In the genomic region with DNA sequence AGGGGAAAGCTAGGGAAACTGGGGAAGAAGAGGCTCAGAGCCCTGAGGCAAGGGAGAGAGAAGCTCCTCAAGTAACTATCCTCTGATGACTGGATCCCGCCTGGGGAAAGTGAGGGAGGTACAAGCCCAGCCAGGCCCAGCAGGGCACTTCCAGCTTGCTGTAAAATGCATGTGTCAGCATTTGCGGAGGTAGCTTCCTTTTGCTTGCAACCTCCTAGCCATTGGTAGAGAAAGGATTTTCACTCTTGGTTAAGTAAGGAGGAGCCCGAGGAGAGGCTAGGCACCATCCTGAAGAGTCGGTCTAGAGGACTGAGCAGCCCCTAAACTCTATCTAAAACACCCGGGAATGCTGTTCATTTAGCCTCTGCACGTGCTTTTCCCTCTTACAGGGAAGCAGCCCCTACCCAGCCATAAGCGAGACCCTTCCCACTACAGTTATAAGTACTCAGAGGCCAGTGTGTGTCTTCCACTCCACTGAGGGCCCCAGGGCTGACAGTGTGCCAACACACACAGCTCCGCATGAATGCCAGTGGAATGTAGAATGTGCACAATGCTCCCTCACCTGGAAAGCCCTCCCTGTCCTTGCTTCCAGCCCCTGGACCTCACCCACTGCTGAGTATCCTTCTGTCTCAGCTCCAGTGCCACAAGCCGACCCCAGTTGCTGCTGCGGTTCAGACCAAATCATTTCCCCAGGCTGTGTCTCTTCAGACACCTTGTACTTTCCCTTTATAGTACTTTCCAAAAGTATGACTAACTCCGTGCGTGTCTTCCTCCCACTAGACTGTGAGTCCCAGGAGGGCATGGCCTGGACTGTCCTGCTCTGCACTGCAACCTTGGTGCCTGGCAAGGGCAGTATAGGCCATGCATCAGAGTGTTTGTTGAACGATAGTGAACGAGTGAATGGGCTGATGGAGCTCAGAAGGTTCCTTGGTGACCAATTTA, we compare ENCODE assay signal across 10 mouse cellular contexts.
A peak's percentile ranks its signal among the peaks of the same experiment; 100 is the strongest.
DNase-seq lines count a peak whose midpoint lies in the region; ATAC-seq lines count a peak whose summit lies in the region.
"Had no signal": no experiment of that assay in that cellular context is flagged by ENCODE, and none has a peak within 500 bp of the region (broad histone marks: within the 10 kb centered on the region; RNA-seq: fewer than 3 reads in every experiment).

No protein-coding gene starts in this region.

- H3K27me3 ChIP-seq in forebrain, embryonic 14.5 days (replicated peaks; ENCODE audit: control insufficient read depth, insufficient read depth, low read length): no peaks in the 10 kb centered on the region
- no peaks in the 10 kb centered on the region for H3K27me3 ChIP-seq in forebrain, embryonic 16.5 days (replicated peaks; ENCODE audit: control insufficient read depth, insufficient read depth, low read length)
- no peaks in the 10 kb centered on the region for H3K27me3 ChIP-seq in midbrain, embryonic 12.5 days
- no peaks in the 10 kb centered on the region for H3K27me3 ChIP-seq in intestine, embryonic 16.5 days (replicated peaks; ENCODE audit: control insufficient read depth, insufficient read depth, low read length)
- H3K27me3 ChIP-seq: embryonic facial prominence, embryonic 12.5 days had no signal

- H3K4me3 ChIP-seq in forebrain, embryonic 14.5 days (ENCODE audit: low read depth, low read length): no peak overlapping the region
- no peak overlapping the region for H3K4me3 ChIP-seq in forebrain, embryonic 16.5 days (replicated peaks; ENCODE audit: low read length)
- H3K4me3 ChIP-seq in midbrain, embryonic 12.5 days: no peak overlapping the region
- no peak overlapping the region for H3K4me3 ChIP-seq in intestine, embryonic 16.5 days (ENCODE audit: low read length)
- H3K4me3 ChIP-seq: embryonic facial prominence, embryonic 12.5 days had no signal

- peaks cover 6% of the 10 kb centered on the region for H3K4me1 ChIP-seq in forebrain, embryonic 14.5 days (ENCODE audit: control insufficient read depth, insufficient read depth, low read length)
- peaks cover 7% of the 10 kb centered on the region; the same call in 1 of the 2 replicates for H3K4me1 ChIP-seq in forebrain, embryonic 16.5 days (replicated peaks; ENCODE audit: control insufficient read depth, insufficient read depth, low read length)
- H3K4me1 ChIP-seq in midbrain, embryonic 12.5 days: peaks cover 16% of the 10 kb centered on the region
- H3K4me1 ChIP-seq in intestine, embryonic 16.5 days (ENCODE audit: control insufficient read depth, insufficient read depth, low read length): no peaks in the 10 kb centered on the region

- H3K9ac ChIP-seq in forebrain, embryonic 14.5 days (ENCODE audit: low read length): no peak overlapping the region
- no peak overlapping the region for H3K9ac ChIP-seq in forebrain, embryonic 16.5 days (replicated peaks; ENCODE audit: low read depth, low read length)
- H3K9ac ChIP-seq in midbrain, embryonic 12.5 days (replicated peaks): no peak overlapping the region
- no peak overlapping the region for H3K9ac ChIP-seq in intestine, embryonic 16.5 days (ENCODE audit: low read depth, low read length)
- H3K9ac ChIP-seq: embryonic facial prominence, embryonic 12.5 days had no signal

- no peaks in the 10 kb centered on the region for H3K36me3 ChIP-seq in forebrain, embryonic 14.5 days (ENCODE audit: control insufficient read depth, insufficient read depth, low read length)
- H3K36me3 ChIP-seq in forebrain, embryonic 16.5 days (ENCODE audit: control insufficient read depth, insufficient read depth): no peaks in the 10 kb centered on the region
- no peaks in the 10 kb centered on the region for H3K36me3 ChIP-seq in midbrain, embryonic 12.5 days
- no peaks in the 10 kb centered on the region for H3K36me3 ChIP-seq in intestine, embryonic 16.5 days (ENCODE audit: control insufficient read depth, insufficient read depth, low read length)
- H3K36me3 ChIP-seq: embryonic facial prominence, embryonic 12.5 days had no signal

- no peak overlapping the region; the same call in 1 of the 2 replicates for H3K27ac ChIP-seq in forebrain, embryonic 14.5 days (ENCODE audit: low read depth, low read length)
- no peak overlapping the region for H3K27ac ChIP-seq in forebrain, embryonic 16.5 days (ENCODE audit: low read length)
- peak overlapping the region; percentile 43; the same call in 1 of the 2 replicates for H3K27ac ChIP-seq in midbrain, embryonic 12.5 days (replicated peaks)
- H3K27ac ChIP-seq in intestine, embryonic 16.5 days (ENCODE audit: low read length): no peak overlapping the region
- H3K27ac ChIP-seq: embryonic facial prominence, embryonic 12.5 days had no signal

- no peak for ATAC-seq in forebrain, embryonic 14.5 days
- ATAC-seq in forebrain, embryonic 16.5 days: no peak
- peak; percentile 38; the same call in 1 of the 2 replicates for ATAC-seq in midbrain, embryonic 12.5 days (ENCODE audit: low FRiP score, low read depth)
- no peak for ATAC-seq in intestine, embryonic 16.5 days

- no peaks in the 10 kb centered on the region for H3K9me3 ChIP-seq in forebrain, embryonic 14.5 days (replicated peaks; ENCODE audit: control insufficient read depth, low read length)
- H3K9me3 ChIP-seq in forebrain, embryonic 16.5 days (ENCODE audit: control insufficient read depth, low read length): no peaks in the 10 kb centered on the region
- H3K9me3 ChIP-seq in midbrain, embryonic 12.5 days: no peaks in the 10 kb centered on the region
- H3K9me3 ChIP-seq in intestine, embryonic 16.5 days (ENCODE audit: control insufficient read depth, low read length): no peaks in the 10 kb centered on the region
- H3K9me3 ChIP-seq: embryonic facial prominence, embryonic 12.5 days had no signal

- no peak overlapping the region for H3K4me2 ChIP-seq in forebrain, embryonic 14.5 days (ENCODE audit: low read length)
- H3K4me2 ChIP-seq in forebrain, embryonic 16.5 days (ENCODE audit: low read length): no peak overlapping the region
- no peak overlapping the region for H3K4me2 ChIP-seq in midbrain, embryonic 12.5 days (replicated peaks)
- H3K4me2 ChIP-seq in intestine, embryonic 16.5 days (ENCODE audit: low read depth, low read length): no peak overlapping the region
- H3K4me2 ChIP-seq: embryonic facial prominence, embryonic 12.5 days had no signal

- WGBS in forebrain, embryonic 14.5 days: 62% methylated on average over 14 of the region's 14 CpGs
- 60% methylated on average over 14 of the region's 14 CpGs for WGBS in forebrain, embryonic 16.5 days
- WGBS in midbrain, embryonic 12.5 days: 68% methylated on average over 14 of the region's 14 CpGs
- WGBS in intestine, embryonic 16.5 days: 68% methylated on average over 14 of the region's 14 CpGs

- peak; percentile 23 for DNase-seq in forebrain, embryonic 14.5 days (ENCODE audit: low spot score)
- peak; percentile 38 for DNase-seq in adrenal gland, postnatal 25 days
- DNase-seq in kidney, adult 9 months: peak; percentile 72
- DNase-seq in spleen, postnatal 14 days (ENCODE audit: low spot score in 2 of 2): no peak
- DNase-seq in thymus, postnatal 25 days: no peak
- DNase-seq: right cerebral cortex, postnatal 4 days had no signal

Comparison
In these comparisons a context has a peak if more than half of its experiments do, and no peak if none do; other contexts are left out.
1. DNase-seq: peak in forebrain, embryonic 14.5 days (single experiment), adrenal gland, postnatal 25 days (single experiment) and kidney, adult 9 months (single experiment); none in spleen, postnatal 14 days (0 of 2) and thymus, postnatal 25 days (single experiment).